Mouse (Mus musculus) urinary bladder, postnatal 10 days (tissue): ENCODE data around the gene Uba2.
"Not testable (repeated sequence)": the region's sequence is repeated elsewhere in the genome, so short reads cannot be mapped to it uniquely, and the experiment has no call there.

Experiments
- DNase-seq: peaks from one replicate; pipeline ENCODE4 v3.0.0; 2022; ENCODE audit warnings: low spot score

Uba2 gene

DNA sequence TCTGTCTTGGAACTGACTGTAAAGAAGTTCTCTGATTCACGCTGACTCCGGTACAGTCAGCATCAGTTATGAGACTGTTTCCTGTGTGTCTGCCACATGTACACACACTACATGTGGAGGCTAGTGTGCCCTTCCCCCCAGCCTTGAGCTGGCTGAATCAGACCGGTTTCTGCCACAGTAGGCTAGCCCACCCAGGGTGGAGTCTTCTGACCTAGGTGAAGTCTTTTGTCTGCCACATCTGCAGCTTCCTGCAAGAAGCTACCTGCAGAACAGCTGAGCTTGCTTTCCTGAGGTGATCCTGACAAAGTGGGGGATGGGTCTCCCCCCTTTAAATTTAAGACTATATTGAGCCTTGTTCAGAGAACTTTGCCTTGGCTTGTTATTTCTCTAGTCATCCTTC is at the start of gene Uba2:
Gene Uba2 (minus strand): TSS at position 146 of the 400 bp plus-strand sequence.
- DNase-seq: no peak

GRCm38 (mm10) chr7:34218496-34218895 is 49.1 kb upstream of the Uba2 start:
- DNase-seq: no peak

GRCm38 (mm10) chr7:34216474-34216873 is 47.1 kb upstream of the Uba2 start:
- DNase-seq: no peak

DNA sequence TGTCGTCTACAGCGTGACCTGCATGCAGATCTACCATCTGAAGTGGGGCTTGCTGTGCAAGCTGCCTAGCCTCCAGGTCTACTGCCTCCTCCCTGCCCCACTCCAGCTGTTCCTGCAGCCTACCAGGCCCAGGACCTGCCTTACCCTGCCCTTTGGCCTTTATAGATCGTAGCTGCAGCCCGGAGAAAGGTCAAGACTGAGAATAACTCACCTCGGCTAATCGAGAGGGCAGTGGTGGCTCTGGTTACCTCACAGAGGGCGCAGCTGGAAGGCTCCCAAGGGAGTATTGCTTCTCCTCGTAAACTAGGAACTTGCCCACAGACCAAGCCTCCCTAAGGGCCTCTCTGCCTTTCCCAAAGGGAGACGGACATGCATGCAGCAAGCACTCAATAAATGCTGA is 46.1 kb upstream of the Uba2 start:
- DNase-seq: no peak

GRCm38 (mm10) chr7:34214644-34215043 is 45.2 kb upstream of the Uba2 start:
- no peak for DNase-seq

DNA sequence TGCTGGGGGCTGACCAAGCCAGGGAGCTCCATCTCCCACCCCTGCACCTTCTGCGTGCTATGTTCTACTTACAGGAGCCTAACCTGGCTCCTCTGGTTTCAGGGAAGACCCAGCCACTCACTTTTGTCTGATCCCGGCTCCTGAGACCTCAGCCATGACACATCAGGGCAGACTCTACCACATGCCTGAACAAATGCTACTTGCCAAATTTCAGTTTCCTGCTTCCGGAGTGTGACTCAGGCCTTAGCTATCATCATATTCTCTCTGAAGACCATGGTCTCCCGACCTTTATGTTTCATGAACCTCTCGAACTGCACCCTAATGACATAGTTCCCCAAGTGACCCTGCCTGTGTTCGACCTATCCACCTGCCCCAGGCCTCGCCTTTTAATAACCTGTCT is 43.9 kb upstream of the Uba2 start:
- no peak for DNase-seq

- DNase-seq: no peak
Observed at GRCm38 (mm10) chr7:34208027-34208745, 38.8 kb upstream of the Uba2 start.

DNA sequence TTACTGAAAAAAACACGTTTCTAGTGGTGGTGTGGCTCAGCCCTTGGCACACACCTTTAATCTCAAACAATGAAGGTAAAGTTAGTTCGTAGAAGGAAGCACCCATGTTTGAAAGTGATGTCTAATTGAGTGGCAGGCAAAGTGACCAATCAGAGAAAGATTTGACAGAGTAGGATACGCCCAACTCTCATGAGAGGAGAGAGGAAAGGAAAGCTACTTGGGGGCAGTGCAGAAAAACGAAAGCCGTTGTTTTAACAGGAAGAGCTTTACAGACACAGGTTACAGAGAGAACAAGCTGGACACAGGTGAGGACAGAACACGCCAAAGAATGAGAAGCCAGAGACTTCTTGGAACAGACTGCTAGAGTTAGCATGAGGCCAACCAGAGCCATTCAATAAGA is 36.9 kb upstream of the Uba2 start:
- DNase-seq: no peak

DNA sequence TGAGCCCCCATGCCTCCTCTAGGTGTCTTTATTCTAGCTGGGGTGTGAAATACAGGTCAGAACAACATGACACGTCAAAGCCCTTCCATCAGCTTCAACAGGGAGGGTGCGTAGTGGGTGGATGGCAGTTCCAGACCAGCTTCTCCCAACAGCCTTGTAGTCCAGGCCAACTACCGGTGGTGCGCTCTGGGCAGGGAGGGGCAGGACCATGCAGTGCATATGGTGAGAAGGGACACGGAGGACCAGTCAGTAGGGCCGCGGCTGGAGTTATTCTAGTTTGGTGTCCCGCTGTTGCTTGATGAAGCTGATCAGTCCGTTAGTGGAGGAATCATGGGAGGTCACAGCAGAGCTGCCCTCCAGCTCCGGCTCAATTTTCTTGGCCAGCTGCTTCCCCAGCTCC is 32.7 kb upstream of the Uba2 start:
- DNase-seq: not testable (repeated sequence)

- no peak for DNase-seq
Observed at GRCm38 (mm10) chr7:34200829-34201228, 31.4 kb upstream of the Uba2 start.

DNA sequence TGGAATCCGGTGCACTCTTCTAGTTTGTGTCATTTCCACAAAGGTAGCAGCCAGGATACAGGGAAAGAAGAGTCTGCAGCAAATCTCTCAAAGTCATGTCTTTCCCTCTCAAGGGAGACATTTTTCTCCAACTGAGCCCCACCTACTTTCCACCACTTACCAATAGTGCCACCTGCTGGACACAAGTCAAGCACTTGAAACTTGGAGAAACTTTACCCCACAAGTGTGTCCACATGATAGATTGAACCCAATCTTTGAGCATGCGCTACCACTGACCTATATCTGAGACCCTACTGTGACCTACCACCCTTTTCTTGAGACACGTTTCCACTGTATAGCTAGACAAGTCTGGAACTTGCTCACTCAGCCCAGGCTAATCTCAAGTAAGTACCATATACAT is 28.9 kb upstream of the Uba2 start:
- DNase-seq: no peak

GRCm38 (mm10) chr7:34196132-34197128 is 27.0 kb upstream of the Uba2 start, which contains the start of gene Pdcd2l:
Pdcd2l (minus strand) TSS chr7:34196661.
- DNase-seq: peak; percentile 83

DNA sequence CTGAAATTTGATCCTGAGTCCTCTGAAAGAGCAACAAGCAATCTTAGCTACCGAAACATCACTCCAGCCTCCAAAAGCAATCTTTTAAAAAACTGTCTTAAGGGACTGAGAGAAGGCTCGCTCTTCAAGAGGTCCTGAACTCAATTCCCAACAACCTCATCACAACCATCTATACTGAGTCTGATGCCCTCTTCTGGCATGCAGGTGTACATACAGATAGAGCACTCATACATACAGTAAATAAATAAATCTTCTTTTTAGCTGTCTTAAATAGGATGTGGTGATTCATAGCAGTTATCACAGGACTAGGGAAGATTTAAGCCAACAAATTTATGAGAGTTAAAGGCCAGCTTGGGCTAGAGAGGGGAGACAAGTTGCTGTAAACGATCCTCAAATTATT is 26.2 kb upstream of the Uba2 start:
- no peak for DNase-seq

DNA sequence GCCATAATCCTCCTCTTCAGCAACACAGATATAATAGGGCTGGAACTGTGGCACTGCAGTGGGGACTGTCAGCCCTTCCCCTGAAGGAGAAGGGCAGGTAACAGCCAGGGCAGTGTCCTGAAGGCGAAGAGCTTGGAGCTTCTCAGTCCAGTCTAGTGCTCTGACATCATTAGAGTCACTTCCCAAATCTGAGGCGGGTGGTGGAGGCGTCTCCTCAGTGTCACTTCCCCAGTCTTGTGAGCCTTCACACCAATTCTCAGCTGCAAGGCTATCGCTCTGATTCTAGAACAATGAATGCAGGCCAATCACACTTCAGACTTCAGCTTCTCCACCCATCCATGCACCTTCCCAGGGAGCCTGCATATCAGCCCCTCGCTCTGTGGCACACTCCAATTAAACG is 23.4 kb upstream of the Uba2 start:
- DNase-seq: no peak

DNA sequence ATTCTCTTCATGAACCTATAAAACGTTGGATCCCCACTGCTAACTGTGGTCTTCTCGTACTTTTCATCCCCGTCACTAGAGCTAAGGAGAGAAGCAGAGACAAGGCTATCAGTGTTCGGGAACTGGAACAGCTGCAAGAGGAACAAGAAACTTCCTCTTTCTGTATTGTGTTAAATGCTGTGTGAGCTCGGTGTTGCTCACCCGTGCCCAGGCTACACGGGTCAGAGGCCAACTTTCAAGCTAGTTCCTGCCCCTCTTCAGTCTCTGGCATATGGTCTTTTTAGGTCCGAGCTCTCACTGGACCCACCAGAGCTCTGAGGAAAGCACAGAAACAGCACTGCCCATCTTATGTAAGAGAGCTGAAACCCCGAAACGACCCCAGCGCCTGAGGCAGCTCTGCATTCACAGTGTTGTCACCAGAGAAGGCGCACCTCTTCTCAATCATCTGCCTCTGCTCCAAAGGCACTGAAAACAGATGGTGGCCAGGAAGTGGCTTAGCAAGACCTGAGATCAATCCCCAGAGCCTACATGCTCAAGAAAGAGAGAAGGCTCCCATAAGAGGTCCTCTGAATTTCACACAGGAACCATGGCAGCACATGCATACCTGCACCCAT is 20.1 kb upstream of the Uba2 start:
- DNase-seq: no peak

DNA sequence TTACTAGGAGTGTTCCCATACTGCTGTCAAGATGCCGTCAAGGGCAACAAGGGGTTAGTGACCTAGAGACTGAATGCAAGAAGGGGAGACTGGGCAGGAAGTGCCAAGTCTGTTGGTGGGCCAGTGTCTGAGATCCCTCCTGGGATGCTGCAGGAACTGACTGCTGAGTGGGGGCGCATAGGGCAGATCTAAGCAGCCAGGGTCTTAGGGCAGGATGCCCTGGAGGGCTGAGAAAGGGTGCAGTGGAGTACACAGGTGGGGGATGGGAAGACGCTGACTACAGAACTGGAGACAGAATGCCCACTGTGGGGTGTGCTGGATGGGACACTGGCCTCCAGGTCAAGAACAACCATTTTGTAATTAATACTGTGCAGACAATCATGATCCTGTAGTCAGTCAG is 14.4 kb upstream of the Uba2 start:
- DNase-seq: no peak

GRCm38 (mm10) chr7:34183356-34183755 is 14.0 kb upstream of the Uba2 start:
- DNase-seq: no peak

GRCm38 (mm10) chr7:34176241-34176640 is 6.8 kb upstream of the Uba2 start:
- DNase-seq: not testable (repeated sequence)

DNA sequence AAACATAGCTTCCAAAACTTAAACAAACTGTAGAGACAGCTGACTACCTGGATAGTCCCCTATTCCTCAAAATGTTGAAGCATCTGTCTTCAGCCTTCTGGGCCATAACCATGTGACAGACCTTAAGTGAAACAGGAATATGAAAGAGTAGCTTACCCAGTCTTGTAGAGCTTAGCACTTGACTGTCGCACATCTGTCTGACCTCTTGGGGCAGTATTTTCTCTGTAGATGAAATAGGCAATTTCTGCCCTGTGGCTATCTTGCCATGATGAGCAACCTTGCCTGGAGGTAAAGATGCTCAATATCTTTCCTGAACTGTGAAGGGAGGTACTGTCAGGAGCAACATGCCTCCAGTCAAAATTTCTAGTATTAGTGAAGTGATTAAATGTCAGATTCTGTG is 2.9 kb upstream of the Uba2 start:
- DNase-seq: no peak

DNA sequence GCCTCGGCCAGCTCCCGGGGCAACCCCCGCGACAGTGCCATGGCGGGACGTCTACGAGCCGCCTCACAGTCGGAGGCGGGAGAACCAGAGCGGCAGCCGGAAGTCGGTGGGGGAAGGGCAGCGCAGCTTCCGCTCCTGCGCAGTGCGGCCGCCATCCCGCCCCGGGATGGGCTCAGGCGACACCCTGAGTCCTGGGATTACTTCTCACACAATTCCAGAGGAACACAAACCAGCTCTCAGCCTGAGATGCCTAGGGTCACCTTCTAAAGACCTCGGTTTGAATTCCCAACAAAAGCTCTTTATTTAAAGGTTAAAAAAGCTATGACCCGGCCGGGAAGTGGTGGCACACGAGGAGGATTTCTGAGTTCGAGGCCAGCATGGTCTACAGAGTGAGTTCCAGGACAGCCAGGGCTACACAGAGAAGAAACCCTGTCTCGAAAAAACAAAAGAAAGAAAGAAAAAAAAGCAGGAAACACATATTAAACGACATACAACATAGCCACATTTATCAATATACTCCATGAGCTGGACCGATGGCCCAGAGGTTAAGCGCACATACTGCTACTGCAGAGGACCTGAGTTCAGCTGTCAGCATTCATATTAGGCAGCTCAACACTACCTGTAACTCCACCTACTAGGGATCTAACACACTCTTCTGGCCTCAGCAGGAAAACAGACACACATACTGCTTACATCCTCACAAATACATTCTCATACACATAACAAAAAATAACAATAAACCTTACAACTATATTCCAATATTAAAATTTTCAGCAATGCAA is 738 bp downstream of the Uba2 start:
- peak; percentile 72 for DNase-seq

DNA sequence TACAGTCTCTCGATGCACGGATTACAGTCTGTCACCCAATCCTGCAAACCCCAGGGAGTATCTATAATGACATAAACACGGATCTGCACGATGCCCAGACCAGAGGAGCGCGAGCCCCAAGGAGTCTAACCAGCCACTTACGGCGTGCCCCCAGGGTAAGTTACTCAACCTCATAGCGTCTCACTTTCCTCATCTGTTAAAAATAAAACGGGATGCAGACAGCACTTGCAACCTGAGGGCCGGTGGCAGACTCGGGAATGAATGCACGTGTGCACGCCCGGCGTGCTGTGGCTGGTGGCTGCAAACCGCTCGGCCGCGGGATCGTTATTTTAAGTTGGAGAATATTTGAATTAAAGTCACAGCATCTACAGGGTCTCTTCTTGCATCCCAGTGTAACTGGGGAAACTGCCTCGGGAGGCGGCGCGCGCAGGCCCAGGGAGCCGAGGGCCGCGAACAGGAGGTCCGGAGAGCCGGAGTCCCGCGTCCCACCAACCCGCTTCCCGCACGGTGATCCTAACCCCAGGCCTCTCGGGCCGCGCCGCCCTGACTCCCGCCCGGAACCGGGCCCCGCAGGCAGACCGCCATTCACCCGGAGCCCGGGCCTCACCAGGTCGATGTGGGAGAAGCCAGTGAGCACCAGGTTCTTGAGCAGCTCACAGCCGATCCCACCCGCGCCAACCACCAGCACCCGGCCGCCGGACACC is 1.5 kb downstream of the Uba2 start:
- DNase-seq: no peak
